Mouse (Mus musculus) NIH3T3 (cell line): ENCODE measurements around the gene Slc38a10.

ENCODE experiments used
- DNase-seq: peaks from one replicate; pipeline ENCODE4 v3.0.0-alpha.2; 2012; ENCODE audit warnings: low read depth

Slc38a10 gene

GRCm38 (mm10) chr11:120175948-120176347 lies 24.8 kb upstream of the Slc38a10 start:
- no peak for DNase-seq

GRCm38 (mm10) chr11:120173213-120173612 lies 22.1 kb upstream of the Slc38a10 start:
- no peak for DNase-seq

DNA sequence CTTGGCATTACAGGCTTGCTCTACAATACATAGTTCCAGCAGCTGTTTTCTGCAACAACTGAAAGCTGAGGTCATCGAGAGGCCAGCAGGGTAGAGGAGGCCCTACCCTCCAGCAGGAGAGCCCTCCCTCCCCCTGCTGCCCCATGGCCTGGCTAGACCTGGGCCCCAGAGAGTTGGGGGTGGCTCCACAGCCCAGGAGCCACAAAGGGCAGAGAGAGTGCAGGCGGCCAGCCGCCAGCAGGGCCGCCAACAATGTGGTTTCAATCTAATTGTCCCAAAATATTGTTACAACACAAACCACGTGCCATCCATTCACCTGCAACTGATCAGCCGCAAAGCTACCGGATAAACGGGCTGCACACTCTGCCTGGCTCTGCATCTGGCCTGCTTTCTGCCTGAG lies 20.0 kb upstream of the Slc38a10 start:
- DNase-seq, result peak; percentile 76

GRCm38 (mm10) chr11:120169208-120169992 lies 18.3 kb upstream of the Slc38a10 start:
- peak; percentile 36 for DNase-seq

GRCm38 (mm10) chr11:120168516-120168915 lies 17.4 kb upstream of the Slc38a10 start:
- no peak for DNase-seq

GRCm38 (mm10) chr11:120167921-120168356 lies 16.8 kb upstream of the Slc38a10 start:
- no peak for DNase-seq

GRCm38 (mm10) chr11:120167059-120167458 lies 15.9 kb upstream of the Slc38a10 start:
- DNase-seq, result no peak

DNA sequence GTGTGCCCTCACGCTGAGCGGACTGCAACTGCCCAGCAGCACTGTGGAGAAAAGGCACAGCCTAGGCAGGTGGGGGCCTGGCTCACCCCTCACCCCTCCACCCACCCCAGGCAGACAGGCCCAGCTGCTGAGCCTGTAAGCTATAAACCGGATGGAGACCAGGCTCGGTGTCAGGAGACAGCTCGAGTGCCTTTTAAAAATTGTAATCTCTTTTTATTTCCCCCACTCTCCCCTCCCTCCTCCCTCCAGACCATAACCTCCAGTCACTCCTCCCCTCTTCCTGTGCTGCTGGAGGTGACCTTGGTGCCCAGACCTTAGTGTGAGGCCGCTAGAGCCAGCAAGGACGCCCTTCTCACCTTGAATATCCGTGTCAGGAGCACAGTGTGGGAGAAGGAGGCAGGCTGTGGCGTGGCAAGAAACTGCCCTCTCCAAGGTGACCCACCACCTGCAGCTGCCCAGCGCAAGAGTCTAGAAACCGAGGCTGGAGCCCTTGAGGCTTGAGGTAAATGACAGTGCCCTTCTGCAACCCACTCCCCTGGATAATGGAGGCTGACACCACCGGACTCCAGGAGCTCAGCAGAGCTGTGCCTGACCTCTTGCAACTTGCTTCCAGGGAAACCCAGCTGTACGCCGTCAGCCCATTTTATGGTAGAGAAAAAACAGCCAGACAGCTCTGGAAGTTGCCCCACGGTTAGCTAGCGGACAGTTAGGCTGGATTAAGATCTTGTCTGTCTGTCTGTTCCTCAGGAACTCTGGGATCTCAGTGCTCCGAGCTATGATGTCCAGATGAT lies 13.5 kb upstream of the Slc38a10 start:
- no peak for DNase-seq

GRCm38 (mm10) chr11:120164028-120164427 lies 12.9 kb upstream of the Slc38a10 start:
- DNase-seq, result no peak

GRCm38 (mm10) chr11:120163207-120163606 lies 12.1 kb upstream of the Slc38a10 start:
- peak; percentile 34 for DNase-seq

GRCm38 (mm10) chr11:120161245-120161644 lies 10.1 kb upstream of the Slc38a10 start:
- peak; percentile 18 for DNase-seq

- DNase-seq, result peak; percentile 65
Observed at GRCm38 (mm10) chr11:120160478-120160877, 9.3 kb upstream of the Slc38a10 start.

- DNase-seq, result no peak
Observed at GRCm38 (mm10) chr11:120159653-120160052, 8.5 kb upstream of the Slc38a10 start.

- no peak for DNase-seq
Observed at GRCm38 (mm10) chr11:120158828-120159227, 7.7 kb upstream of the Slc38a10 start.

DNA sequence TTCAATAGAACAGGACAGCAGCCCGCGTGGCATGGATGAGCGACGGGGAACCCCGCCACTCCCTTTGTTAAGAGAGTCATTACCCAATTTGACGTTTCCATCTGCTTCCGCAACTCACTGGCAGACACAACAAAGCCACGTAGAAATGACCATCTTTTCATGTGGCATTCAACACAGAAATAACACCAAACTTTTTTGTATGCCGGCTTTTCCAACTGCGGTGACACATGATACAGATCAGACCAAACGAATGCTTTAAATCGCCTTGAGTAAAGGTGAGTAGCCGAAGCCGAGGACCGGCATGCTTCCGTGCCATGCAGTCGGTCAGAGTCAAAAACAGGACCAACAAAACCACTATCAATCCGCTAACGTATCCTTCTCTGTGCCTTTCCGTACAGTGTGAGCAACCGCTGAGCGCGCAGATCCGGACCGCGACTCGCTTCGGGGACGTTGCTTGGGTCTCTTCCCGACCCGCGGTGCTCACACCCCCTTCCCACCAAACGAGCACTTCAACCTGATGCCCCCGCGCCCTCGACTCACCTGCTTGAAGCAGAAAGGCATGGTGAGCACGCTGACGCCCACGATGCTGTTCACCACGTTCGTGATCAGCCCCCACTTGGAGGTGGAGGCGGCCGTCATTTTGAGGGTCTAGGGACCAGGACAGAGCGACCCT lies 570 bp downstream of the Slc38a10 start:
- peak; percentile 49 for DNase-seq

- DNase-seq, result peak; percentile 61
Observed at GRCm38 (mm10) chr11:120149510-120150200, 1.5 kb downstream of the Slc38a10 start.

GRCm38 (mm10) chr11:120148201-120148855 lies 2.8 kb downstream of the Slc38a10 start:
- DNase-seq, result no peak

DNA sequence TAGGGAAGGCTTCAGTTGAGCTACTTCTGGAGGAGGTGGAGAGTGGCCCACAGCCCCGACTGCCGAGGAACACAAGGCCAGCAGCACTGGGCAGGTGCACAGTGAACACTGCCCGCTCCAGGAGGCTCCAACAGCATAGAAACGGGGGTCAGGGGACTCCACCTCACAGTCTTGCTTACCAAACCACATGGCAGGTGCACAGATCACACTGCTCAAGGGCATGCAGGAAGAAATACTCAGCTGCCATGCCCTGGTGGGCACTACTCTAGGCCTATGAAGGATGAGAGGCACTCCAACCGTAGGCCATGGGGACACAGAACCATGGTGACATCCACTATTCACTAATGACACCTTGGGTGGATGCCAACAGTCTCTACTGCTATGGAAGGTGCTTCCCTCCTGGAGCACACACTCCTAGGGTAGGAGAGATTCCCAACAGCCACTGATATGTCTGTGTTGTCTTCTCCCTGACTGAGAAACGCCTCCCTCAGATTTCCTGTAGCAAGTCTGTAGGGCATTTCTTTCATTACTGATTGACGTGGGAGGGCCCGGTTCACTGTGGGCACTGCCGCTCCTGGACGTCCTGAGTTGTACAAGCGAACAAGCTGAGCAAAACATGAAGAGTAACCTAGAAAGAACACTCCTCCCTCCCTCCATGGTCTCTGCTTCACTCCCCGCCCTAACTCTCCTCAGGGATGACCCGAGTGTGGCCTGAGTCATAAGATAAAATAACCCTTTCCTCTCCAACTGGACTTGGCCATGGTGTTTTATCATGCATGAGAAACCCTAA lies 7.2 kb downstream of the Slc38a10 start:
- peak; percentile 36 for DNase-seq

- peak; percentile 66 for DNase-seq
Observed at GRCm38 (mm10) chr11:120142601-120143051, 8.5 kb downstream of the Slc38a10 start.

GRCm38 (mm10) chr11:120140255-120140654 lies 10.9 kb downstream of the Slc38a10 start:
- no peak for DNase-seq
